Mouse (Mus musculus) liver, embryonic 16.5 days (tissue): ENCODE measurements around the gene Aco2. TPM values are rescaled to one million over a fixed set of nuclear protein-coding genes. Genes with fewer than 3 reads are reported as not detected.
A peak's percentile ranks its signal among the peaks of the same experiment; 100 is the strongest.

ENCODE experiments used
- ATAC-seq: fragments of 200-750 bp; cut with Nextera tagmentation; 2 replicates; pipeline ENCODE4 v1.8.0; 2017; ENCODE audit warnings: low read depth, mild to moderate bottlenecking, moderate number of reproducible peaks, moderate library complexity
- H3K27ac ChIP-seq: fragments of 300-500 bp; sonication (generic); 2 replicates; pipeline ENCODE4 v1.5.1; 2014; ENCODE audit warnings: mild to moderate bottlenecking, low read length
- H3K27me3 ChIP-seq: fragments of 300-500 bp; sonication (generic); 2 replicates; pipeline ENCODE4 v1.6.1; 2014; ENCODE audit warnings: low read depth, low read length, mixed read lengths; ENCODE audit not compliant: control insufficient read depth, insufficient read depth
- H3K36me3 ChIP-seq: fragments of 300-500 bp; sonication (generic); 2 replicates; pipeline ENCODE4 v1.6.1; 2014; ENCODE audit warnings: mild to moderate bottlenecking; ENCODE audit not compliant: control insufficient read depth, insufficient read depth
- H3K4me1 ChIP-seq: fragments of 300-500 bp; sonication (generic); 2 replicates; pipeline ENCODE4 v1.6.1; 2014; ENCODE audit warnings: low read depth, low read length, mixed read lengths; ENCODE audit not compliant: control insufficient read depth
- H3K4me2 ChIP-seq: fragments of 300-500 bp; sonication (generic); 2 replicates; pipeline ENCODE4 v1.6.1; 2014; ENCODE audit warnings: low read depth, low read length, mixed read lengths
- H3K4me3 ChIP-seq: fragments of 300-500 bp; sonication (generic); 2 replicates; pipeline ENCODE4 v1.5.1; 2014; ENCODE audit warnings: low read depth, mild to moderate bottlenecking, low read length
- H3K9ac ChIP-seq: fragments of 300-500 bp; sonication (generic); 2 replicates; pipeline ENCODE4 v1.6.1; 2014; ENCODE audit warnings: low read depth, low read length
- H3K9me3 ChIP-seq: fragments of 300-500 bp; sonication (generic); replicated peaks from 2 replicates; pipeline ENCODE4 v1.6.1; 2016; ENCODE audit warnings: low read length; ENCODE audit not compliant: control insufficient read depth
- WGBS: fragments of 180-500 bp; shearing (Covaris S2); extraction: QIAGEN DNeasy Blood & Tissue Kit; methylation state at CpG from one replicate; pipeline ENCODE4 v1.1.7; 2014; ENCODE audit not compliant: insufficient replicate concordance; 5-methylcytosine and 5-hydroxymethylcytosine counted together
- polyA plus RNA-seq: library from polyadenylated mRNA; unstranded; fragments of >200 nt; fragmentation: Nextera tagmentation; extraction: Ambion mirVana; gene quantifications from 2 replicates; pipeline ENCODE4 v1.2.1, GENCODE M21; 2015

Gene Aco2
- polyA plus RNA-seq = 109 and 114 TPM in 2 replicates

- WGBS = under 1% methylated on average over 53 of the region's 53 CpGs
- Histone ChIP-seq H3K27me3 (no peaks in the 10 kb centered on the region), H3K9ac (peak within 1 kb of the TSS; percentile 90), H3K4me1 (peaks cover 24% of the 10 kb centered on the region), H3K27ac (peak within 1 kb of the TSS; percentile 99), H3K36me3 (peaks cover 28% of the 10 kb centered on the region), H3K4me3 (peak within 1 kb of the TSS; percentile 99), H3K9me3 (no peaks in the 10 kb centered on the region), H3K4me2 (peak within 1 kb of the TSS; percentile 88)
- ATAC-seq = peak; percentile 84
Observed at GRCm38 (mm10) chr15:81872262-81873136, at the start of gene Aco2. TSS of gene Aco2 (plus strand) at chr15:81872309.

GRCm38 (mm10) chr15:81822631-81823030 lies 49.5 kb upstream of the Aco2 start:
- Histone ChIP-seq H3K27me3 (no peaks in the 10 kb centered on the region), H3K4me3 (no peak overlapping the region), H3K4me2 (no peak overlapping the region), H3K27ac (no peak overlapping the region), H3K9ac (no peak overlapping the region), H3K9me3 (no peaks in the 10 kb centered on the region), H3K36me3 (no peaks in the 10 kb centered on the region; the same call in none of the 2 replicates), H3K4me1 (no peaks in the 10 kb centered on the region)
- 70% methylated on average over 3 of the region's 3 CpGs for WGBS
- peak; percentile 80 for ATAC-seq

- no peak for ATAC-seq
- Histone ChIP-seq H3K4me2 (no peak overlapping the region), H3K36me3 (no peaks in the 10 kb centered on the region; the same call in none of the 2 replicates), H3K9ac (no peak overlapping the region), H3K27ac (no peak overlapping the region), H3K4me3 (no peak overlapping the region), H3K27me3 (no peaks in the 10 kb centered on the region), H3K9me3 (no peaks in the 10 kb centered on the region), H3K4me1 (no peaks in the 10 kb centered on the region)
- WGBS = 68% methylated on average over 3 of the region's 3 CpGs
Observed at GRCm38 (mm10) chr15:81824832-81825231, 47.3 kb upstream of the Aco2 start.

GRCm38 (mm10) chr15:81828426-81829207 lies 43.5 kb upstream of the Aco2 start:
- Histone ChIP-seq H3K4me3 (no peak overlapping the region), H3K4me2 (no peak overlapping the region), H3K27ac (no peak overlapping the region), H3K27me3 (no peaks in the 10 kb centered on the region), H3K9ac (no peak overlapping the region), H3K4me1 (no peaks in the 10 kb centered on the region; the same call in none of the 2 replicates), H3K36me3 (no peaks in the 10 kb centered on the region; the same call in 1 of the 2 replicates), H3K9me3 (no peaks in the 10 kb centered on the region)
- ATAC-seq = no peak
- 66% methylated on average over 7 of the region's 7 CpGs for WGBS

- H3K4me2 ChIP-seq = no peak overlapping the region
- no peaks in the 10 kb centered on the region; the same call in none of the 2 replicates for H3K4me1 ChIP-seq
- H3K36me3 ChIP-seq = no peaks in the 10 kb centered on the region
- no peaks in the 10 kb centered on the region for H3K9me3 ChIP-seq
- no peak overlapping the region for H3K27ac ChIP-seq
- no peak overlapping the region for H3K4me3 ChIP-seq
- ATAC-seq = no peak
- no peaks in the 10 kb centered on the region for H3K27me3 ChIP-seq
- H3K9ac ChIP-seq = no peak overlapping the region
- 58% methylated on average over 2 of the region's 2 CpGs for WGBS
Observed at GRCm38 (mm10) chr15:81829208-81829580, 42.9 kb upstream of the Aco2 start.

GRCm38 (mm10) chr15:81830530-81830929 lies 41.6 kb upstream of the Aco2 start:
- WGBS = 68% methylated on average over 4 of the region's 4 CpGs
- Histone ChIP-seq H3K4me2 (no peak overlapping the region), H3K36me3 (no peaks in the 10 kb centered on the region), H3K4me1 (no peaks in the 10 kb centered on the region; the same call in none of the 2 replicates), H3K27me3 (no peaks in the 10 kb centered on the region), H3K9ac (no peak overlapping the region), H3K4me3 (no peak overlapping the region), H3K9me3 (no peaks in the 10 kb centered on the region), H3K27ac (no peak overlapping the region)
- ATAC-seq = no peak

- H3K4me2 ChIP-seq = 0 out of 2 replicates have a peak overlapping the region, but pooled peaks have one; percentile 26
- H3K4me3 ChIP-seq = no peak overlapping the region
- H3K9ac ChIP-seq = no peak overlapping the region
- H3K27me3 ChIP-seq = peaks cover 3% of the 10 kb centered on the region; the same call in 1 of the 2 replicates
- no peaks in the 10 kb centered on the region for H3K36me3 ChIP-seq
- no peaks in the 10 kb centered on the region for H3K9me3 ChIP-seq
- H3K4me1 ChIP-seq = peaks cover 7% of the 10 kb centered on the region
- WGBS = 15% methylated on average over 24 of the region's 24 CpGs
- ATAC-seq = peak; percentile 90
- peak overlapping the region; percentile 48; the same call in 1 of the 2 replicates for H3K27ac ChIP-seq
Observed at GRCm38 (mm10) chr15:81831136-81831825, 40.8 kb upstream of the Aco2 start.

- Histone ChIP-seq H3K4me1 (peaks cover 10% of the 10 kb centered on the region), H3K4me2 (no peak overlapping the region), H3K27ac (no peak overlapping the region), H3K27me3 (peaks cover 8% of the 10 kb centered on the region), H3K36me3 (no peaks in the 10 kb centered on the region), H3K9me3 (no peaks in the 10 kb centered on the region), H3K4me3 (no peak overlapping the region), H3K9ac (no peak overlapping the region)
- ATAC-seq = no peak
- WGBS = 49% methylated on average over 3 of the region's 3 CpGs
Observed at GRCm38 (mm10) chr15:81832219-81832618, 39.9 kb upstream of the Aco2 start.
